Mouse (Mus musculus) bone marrow macrophage, adult 2 months (primary cell): ENCODE measurements around the gene Bdh1. TPM values are rescaled to one million over a fixed set of nuclear protein-coding genes. Genes with fewer than 3 reads are reported as not detected.

ENCODE experiments used
- H3K27ac ChIP-seq: 2 replicates; pipeline ENCODE4 v1.5.1; 2012; ENCODE audit warnings: low read depth, low read length; ENCODE audit not compliant: insufficient read depth
- H3K4me1 ChIP-seq: 2 replicates; pipeline ENCODE4 v1.6.1; 2012; ENCODE audit warnings: low read length; ENCODE audit not compliant: control insufficient read depth, insufficient read depth
- H3K4me3 ChIP-seq: 2 replicates; pipeline ENCODE4 v1.5.1; 2012; ENCODE audit warnings: mild to moderate bottlenecking, low read length, moderate library complexity; ENCODE audit not compliant: insufficient read depth
- CTCF ChIP-seq: IDR thresholded peaks from 2 replicates; pipeline ENCODE4 v1.5.1; 2012; ENCODE audit warnings: low read depth, mild to moderate bottlenecking, low read length, moderate library complexity
- POLR2A ChIP-seq: IDR thresholded peaks from 2 replicates; pipeline ENCODE4 v1.6.1; 2012; ENCODE audit warnings: mild to moderate bottlenecking, low read depth, low read length, borderline replicate concordance
- polyA plus RNA-seq: library from polyadenylated mRNA; stranded (reverse); fragments of >200 nt; gene quantifications from 2 replicates; pipeline ENCODE4 v1.2.4, GENCODE M21; 2012; ENCODE audit not compliant: missing spikeins, insufficient read depth, insufficient read length

Bdh1 gene
- polyA plus RNA-seq, 1 experiment, result 1.5 TPM

- Histone ChIP-seq H3K4me1 (no peaks in the 10 kb centered on the region), H3K4me3 (no peak overlapping the region), H3K27ac (no peak overlapping the region)
- TF ChIP-seq POLR2A, result no peak
- TF ChIP-seq CTCF, result no peak
Measured at GRCm38 (mm10) chr16:31410969-31411368, 11.1 kb upstream of the Bdh1 start.

- no peak overlapping the region for H3K4me3 ChIP-seq
- no peak overlapping the region for H3K27ac ChIP-seq
- TF ChIP-seq CTCF (no peak), POLR2A (no peak)
- H3K4me1 ChIP-seq, result peaks cover 5% of the 10 kb centered on the region
Measured at GRCm38 (mm10) chr16:31412321-31412720, 9.8 kb upstream of the Bdh1 start.

- Histone ChIP-seq H3K27ac (no peak overlapping the region), H3K4me1 (peaks cover 5% of the 10 kb centered on the region), H3K4me3 (no peak overlapping the region)
- TF ChIP-seq CTCF, result no peak
- no peak for TF ChIP-seq POLR2A
Measured at GRCm38 (mm10) chr16:31413777-31414176, 8.3 kb upstream of the Bdh1 start.

- H3K27ac ChIP-seq, result no peak overlapping the region
- TF ChIP-seq CTCF (no peak), POLR2A (no peak)
- peaks cover 5% of the 10 kb centered on the region for H3K4me1 ChIP-seq
- H3K4me3 ChIP-seq, result no peak overlapping the region
Measured at GRCm38 (mm10) chr16:31415885-31416450, 6.1 kb upstream of the Bdh1 start.

GRCm38 (mm10) chr16:31418704-31419103 lies 3.4 kb upstream of the Bdh1 start:
- no peak for TF ChIP-seq CTCF
- no peak for TF ChIP-seq POLR2A
- Histone ChIP-seq H3K4me1 (peaks cover 5% of the 10 kb centered on the region), H3K27ac (no peak overlapping the region), H3K4me3 (no peak overlapping the region)

- H3K4me1 ChIP-seq, result peaks cover 5% of the 10 kb centered on the region
- H3K27ac ChIP-seq, result no peak overlapping the region
- TF ChIP-seq POLR2A (no peak), CTCF (no peak)
- H3K4me3 ChIP-seq, result no peak overlapping the region
Measured at GRCm38 (mm10) chr16:31419457-31419856, 2.6 kb upstream of the Bdh1 start.

- TF ChIP-seq POLR2A (no peak), CTCF (no peak)
- Histone ChIP-seq H3K4me3 (no peak overlapping the region), H3K27ac (no peak overlapping the region), H3K4me1 (no peaks in the 10 kb centered on the region)
Measured at GRCm38 (mm10) chr16:31422722-31423121, 642 bp downstream of the Bdh1 start.

- Histone ChIP-seq H3K27ac (no peak overlapping the region), H3K4me1 (no peaks in the 10 kb centered on the region), H3K4me3 (no peak overlapping the region)
- TF ChIP-seq CTCF (no peak), POLR2A (no peak)
Measured at GRCm38 (mm10) chr16:31423368-31423767, 1.3 kb downstream of the Bdh1 start.

- Histone ChIP-seq H3K4me1 (peaks cover 3% of the 10 kb centered on the region; the same call in 1 of the 2 replicates), H3K27ac (no peak overlapping the region), H3K4me3 (no peak overlapping the region)
- TF ChIP-seq CTCF (no peak), POLR2A (no peak)
Measured at GRCm38 (mm10) chr16:31424416-31425187, 2.5 kb downstream of the Bdh1 start.

- no peak overlapping the region for H3K4me3 ChIP-seq
- H3K4me1 ChIP-seq, result peaks cover 3% of the 10 kb centered on the region; the same call in 1 of the 2 replicates
- no peak for TF ChIP-seq POLR2A
- TF ChIP-seq CTCF, result peak; percentile 88
- no peak overlapping the region for H3K27ac ChIP-seq
Measured at GRCm38 (mm10) chr16:31425508-31425907, 3.4 kb downstream of the Bdh1 start.
